Mouse (Mus musculus): ENCODE results near the gene Taf4. TPM values are rescaled to one million over a fixed set of nuclear protein-coding genes. Genes with fewer than 3 reads are reported as not detected.

The Taf4 gene
- total and polyA plus RNA-seq, 3 experiments: 6.3 to 21.8 TPM; not detected in 1

GRCm38 (mm10) chr2:179960327-179960726 is 16.1 kb downstream of the Taf4 start:
- Histone ChIP-seq H3K9ac (ENCODE audit: control insufficient read depth, low read depth, low read length, poor library complexity, severe bottlenecking) (no peak overlapping the region), H3K4me1 (ENCODE audit: control insufficient read depth in 1 of 2, insufficient read depth in 2 of 2, low read length in 2 of 2) (peaks cover 6 to 16% of the 10 kb centered on the region in 2 experiments), H3K79me2 (ENCODE audit: control insufficient read depth, insufficient read depth, low read length, poor library complexity) (peaks cover 77% of the 10 kb centered on the region), H3K27me3 (ENCODE audit: control insufficient read depth in 1 of 2, insufficient read depth in 2 of 2, low read length in 2 of 2) (no peaks in the 10 kb centered on the region), H3K27ac (ENCODE audit: control insufficient read depth, low read depth, low read length) (no peak overlapping the region), H3K36me3 (ENCODE audit: control insufficient read depth in 1 of 2, insufficient read depth in 2 of 2, low read length in 2 of 2) (peaks cover 0 to 11% of the 10 kb centered on the region in 2 experiments; a peak in 2 of 4 replicates), H3K4me3 (ENCODE audit: control insufficient read depth in 1 of 2, insufficient read depth in 1 of 2, low read depth in 2 of 2, low read length in 2 of 2) (no peak overlapping the region), H3K9me3 (replicated peaks; ENCODE audit: insufficient read depth, low read length) (no peaks in the 10 kb centered on the region)
- no peak for DNase-seq (ENCODE audit: low read depth, low spot score)
- no peak for TF ChIP-seq MAZ (IDR thresholded peaks at IDR 0.05; ENCODE audit: low read depth, low read length)
- TF ChIP-seq TAL1 (IDR thresholded peaks at IDR 0.05; ENCODE audit: low read length): no peak
- TF ChIP-seq CHD2 (IDR thresholded peaks at IDR 0.05; ENCODE audit: low read length): no peak
- TF ChIP-seq POLR2AphosphoS2 (IDR thresholded peaks at IDR 0.05; ENCODE audit: low read length): no peak
- TF ChIP-seq USF1 (IDR thresholded peaks at IDR 0.05; ENCODE audit: low read depth, low read length): no peak
- TF ChIP-seq MEF2A (IDR thresholded peaks at IDR 0.05; ENCODE audit: extremely low read depth, insufficient replicate concordance, low read depth, low read length, poor library complexity, severe bottlenecking): no peak
- no peak for TF ChIP-seq MYC (IDR thresholded peaks at IDR 0.05; ENCODE audit: low read depth, low read length)
- TF ChIP-seq KAT2A (conservative IDR thresholded peaks at IDR 0.05; ENCODE audit: low read depth, low read length): no peak
- TF ChIP-seq TCF12 (IDR thresholded peaks at IDR 0.05; ENCODE audit: low read depth, low read length): no peak
- TF ChIP-seq EP300 (IDR thresholded peaks at IDR 0.05; ENCODE audit: low read depth in 1 of 2, low read length in 2 of 2): no peak
- TF ChIP-seq ZNF384 (IDR thresholded peaks at IDR 0.05; ENCODE audit: low read depth, low read length): no peak
- TF ChIP-seq MAX (IDR thresholded peaks at IDR 0.05; ENCODE audit: low read length): no peak
- no peak for TF ChIP-seq UBTF (IDR thresholded peaks at IDR 0.05; ENCODE audit: borderline replicate concordance, insufficient read depth, low read depth, low read length)
- no peak for TF ChIP-seq JUND (IDR thresholded peaks at IDR 0.05; ENCODE audit: low read depth, low read length)
- TF ChIP-seq ZC3H11A (IDR thresholded peaks at IDR 0.05; ENCODE audit: low read depth, low read length): no peak

- TF ChIP-seq BHLHE40 (IDR thresholded peaks at IDR 0.05; ENCODE audit: borderline replicate concordance, low read depth, low read length) (no peak), MYB (IDR thresholded peaks at IDR 0.05; ENCODE audit: low read depth, low read length) (no peak), MAX (IDR thresholded peaks at IDR 0.05; ENCODE audit: low read length) (no peak)
- Histone ChIP-seq H3K9me3 (replicated peaks; ENCODE audit: insufficient read depth, low read length) (no peaks in the 10 kb centered on the region), H3K79me2 (ENCODE audit: control insufficient read depth, insufficient read depth, low read length, poor library complexity) (peaks cover 73% of the 10 kb centered on the region), H3K27me3 (ENCODE audit: control insufficient read depth in 1 of 2, insufficient read depth in 2 of 2, low read length in 2 of 2) (no peaks in the 10 kb centered on the region), H3K9ac (ENCODE audit: control insufficient read depth, low read depth, low read length, poor library complexity, severe bottlenecking) (no peak overlapping the region), H3K4me3 (ENCODE audit: control insufficient read depth in 1 of 2, insufficient read depth in 1 of 2, low read depth in 2 of 2, low read length in 2 of 2) (no peak overlapping the region), H3K4me1 (ENCODE audit: control insufficient read depth in 1 of 2, insufficient read depth in 2 of 2, low read length in 2 of 2) (peaks cover 6 to 17% of the 10 kb centered on the region in 2 experiments), H3K36me3 (ENCODE audit: control insufficient read depth in 1 of 2, insufficient read depth in 2 of 2, low read length in 2 of 2) (peaks cover 0 to 13% of the 10 kb centered on the region in 2 experiments; a peak in 2 of 4 replicates), H3K27ac (ENCODE audit: control insufficient read depth, low read depth, low read length) (no peak overlapping the region)
- DNase-seq (ENCODE audit: low read depth, low spot score): no peak
Measured at GRCm38 (mm10) chr2:179959391-179959790, 17.1 kb downstream of the Taf4 start.
